Mouse (Mus musculus) heart, adult 2 months (tissue): ENCODE results near the gene Ndufa6. TPM values are rescaled to one million over a fixed set of nuclear protein-coding genes. Genes with fewer than 3 reads are reported as not detected.

ENCODE experiments used
- DNase-seq, 2 experiments: peaks; one replicate each; pipeline ENCODE4 v3.0.0; 2021
- H3K27ac ChIP-seq: fragments of 200-600 bp; 2 replicates; pipeline ENCODE4 v1.8.1; 2022
- H3K27me3 ChIP-seq: fragments of 200-500 bp; 2 replicates; pipeline ENCODE4 v1.6.1; 2012; ENCODE audit warnings: mild to moderate bottlenecking, low read length, inconsistent platforms, mixed read lengths; ENCODE audit not compliant: control insufficient read depth, insufficient read depth
- H3K36me3 ChIP-seq: fragments of 200-500 bp; 2 replicates; pipeline ENCODE4 v1.6.1; 2012; ENCODE audit warnings: low read length, inconsistent platforms; ENCODE audit not compliant: control insufficient read depth, insufficient read depth
- H3K4me1 ChIP-seq: fragments of 200-500 bp; 2 replicates; pipeline ENCODE4 v1.6.1; 2011; ENCODE audit warnings: low read length; ENCODE audit not compliant: control insufficient read depth, insufficient read depth
- H3K4me3 ChIP-seq: fragments of 200-600 bp; 2 replicates; pipeline ENCODE4 v1.8.1; 2022
- H3K79me2 ChIP-seq: fragments of 200-500 bp; replicated peaks from 2 replicates; pipeline ENCODE4 v1.6.1; 2012; ENCODE audit warnings: mild to moderate bottlenecking, inconsistent platforms, low read length, moderate library complexity, mixed read lengths; ENCODE audit not compliant: control insufficient read depth, insufficient read depth
- H3K9ac ChIP-seq: fragments of 200-500 bp; 2 replicates; pipeline ENCODE4 v1.6.1; 2012; ENCODE audit warnings: low read depth, mild to moderate bottlenecking, control low read depth, inconsistent platforms, low read length, mixed read lengths
- CTCF ChIP-seq: fragments of 200-600 bp; IDR thresholded peaks from 2 replicates; pipeline ENCODE4 v1.8.1; 2022; ENCODE audit warnings: antibody characterized with exemption, mild to moderate bottlenecking, moderate library complexity
- EP300 ChIP-seq: fragments of 200-500 bp; IDR thresholded peaks from 2 replicates; pipeline ENCODE4 v1.6.1; 2011; ENCODE audit warnings: low read depth, low read length, control low read depth; ENCODE audit not compliant: insufficient read depth
- POLR2A ChIP-seq: fragments of 200-500 bp; IDR thresholded peaks from 2 replicates; pipeline ENCODE4 v1.6.1; 2011; ENCODE audit warnings: mild to moderate bottlenecking, low read depth, low read length, control low read depth; ENCODE audit not compliant: insufficient read depth
- WGBS: fragments of 180-500 bp; shearing (Covaris S2); methylation state at CpG from one replicate; pipeline ENCODE4 v1.1.7; 2018; 5-methylcytosine and 5-hydroxymethylcytosine counted together
- intact Hi-C: fragments of 180-260 bp; cut with DNase I; formaldehyde crosslinking; loops from one replicate; pipeline ENCODE4 v1.15.1; 2025
- polyA plus RNA-seq: library from polyadenylated mRNA; depleted of rRNA; stranded (reverse); fragments of >200 nt; gene quantifications from 2 replicates; pipeline ENCODE4 v1.2.3, GENCODE M21; 2012
- total RNA-seq, 2 experiments: library from RNA; stranded (reverse); gene quantifications; 2 replicates each; pipeline ENCODE4 v1.2.3; 2021

Gene Ndufa6
- total and polyA plus RNA-seq, 3 experiments, result 609 to 775 (median 659) TPM

GRCm38 (mm10) chr15:82338593-82339112 is 15.5 kb downstream of the Ndufa6 start, which contains the start of the genes Naga, Pheta2 and Smdt1:
Naga (minus strand) TSS chr15:82338925.
Pheta2 (plus strand) TSS chr15:82338942.
Smdt1 (plus strand) TSS chr15:82338959.
- DNase-seq, result peak; percentile 98 to 99
- peaks cover 7% of the 10 kb centered on the region for H3K4me1 ChIP-seq
- intact Hi-C loops, result loop anchor here (5.0 kb wide), 1 partner anchor 71 kb away; no protein-coding TSS in a partner anchor
- H3K27me3 ChIP-seq, result no peaks in the 10 kb centered on the region
- no peaks in the 10 kb centered on the region for H3K36me3 ChIP-seq
- H3K9ac ChIP-seq, result peak within 1 kb of the TSS; percentile 69
- H3K4me3 ChIP-seq, result peak within 1 kb of the TSS; percentile 72
- TF ChIP-seq CTCF (peak; percentile 42), POLR2A (peak; percentile 70), EP300 (0 out of 2 replicates have a peak, but pooled peaks have one; percentile 13)
- WGBS, result under 1% methylated on average over 41 of the region's 41 CpGs
- H3K79me2 ChIP-seq, result no peaks in the 10 kb centered on the region
- peak within 1 kb of the TSS; percentile 81 for H3K27ac ChIP-seq

GRCm38 (mm10) chr15:82337875-82338274 is 16.2 kb downstream of the Ndufa6 start:
- Histone ChIP-seq H3K9ac (peak overlapping the region; percentile 56; the same call in 1 of the 2 replicates), H3K27me3 (no peaks in the 10 kb centered on the region), H3K4me3 (peak overlapping the region; percentile 72), H3K36me3 (no peaks in the 10 kb centered on the region), H3K79me2 (no peaks in the 10 kb centered on the region), H3K27ac (peak overlapping the region; percentile 81), H3K4me1 (peaks cover 7% of the 10 kb centered on the region)
- TF ChIP-seq EP300 (no peak), POLR2A (no peak), CTCF (no peak)
- no peak for DNase-seq
- WGBS, result 18% methylated on average over 4 of the region's 4 CpGs
- intact Hi-C loops, result loop anchor here (5.0 kb wide), 1 partner anchor 71 kb away; no protein-coding TSS in a partner anchor

DNA sequence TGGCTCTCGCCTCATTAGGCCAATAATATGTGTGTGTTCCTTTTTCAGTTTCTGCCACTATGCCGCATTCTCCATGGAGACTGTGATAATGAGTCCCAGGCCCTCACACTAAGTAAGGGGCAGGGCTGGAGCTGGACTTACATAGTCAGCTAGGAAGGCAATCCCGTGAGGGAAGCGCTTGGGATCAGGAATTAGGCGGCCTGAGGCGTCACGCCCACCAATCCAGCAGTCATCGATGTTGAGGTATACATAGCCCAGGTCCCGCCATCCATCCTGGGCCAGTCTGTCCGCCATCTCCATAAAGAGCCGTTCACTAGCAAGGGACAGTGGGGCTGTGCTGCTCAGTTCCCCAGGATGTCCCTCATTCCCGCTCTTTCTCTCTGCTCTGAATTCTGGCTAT is 17.5 kb downstream of the Ndufa6 start:
- WGBS, result 88% methylated on average over 12 of the region's 12 CpGs
- Histone ChIP-seq H3K36me3 (no peaks in the 10 kb centered on the region), H3K4me3 (no peak overlapping the region), H3K27me3 (no peaks in the 10 kb centered on the region), H3K79me2 (no peaks in the 10 kb centered on the region), H3K4me1 (peaks cover 6% of the 10 kb centered on the region), H3K9ac (no peak overlapping the region), H3K27ac (no peak overlapping the region)
- no peak for TF ChIP-seq CTCF
- no peak for TF ChIP-seq POLR2A
- DNase-seq, result no peak
- intact Hi-C loops, result loop anchor here (5.0 kb wide), 1 partner anchor 69 kb away; no protein-coding TSS in a partner anchor

GRCm38 (mm10) chr15:82335194-82335593 is 18.9 kb downstream of the Ndufa6 start:
- TF ChIP-seq CTCF (no peak), POLR2A (no peak), EP300 (no peak)
- 96% methylated on average over 4 of the region's 4 CpGs for WGBS
- intact Hi-C loops, result loop anchor here (5.0 kb wide), 1 partner anchor 68 kb away; no protein-coding TSS in a partner anchor

GRCm38 (mm10) chr15:82325382-82325781 is 28.7 kb downstream of the Ndufa6 start:
- Histone ChIP-seq H3K36me3 (no peaks in the 10 kb centered on the region), H3K4me3 (no peak overlapping the region), H3K79me2 (no peaks in the 10 kb centered on the region), H3K27me3 (no peaks in the 10 kb centered on the region), H3K9ac (no peak overlapping the region), H3K4me1 (no peaks in the 10 kb centered on the region), H3K27ac (no peak overlapping the region)
- WGBS, result 61% methylated on average over 2 of the region's 2 CpGs
- intact Hi-C loops, result no loop called here
- no peak for DNase-seq
- no peak for TF ChIP-seq CTCF
- no peak for TF ChIP-seq POLR2A
- TF ChIP-seq EP300, result no peak

More at GRCm38 (mm10) chr15:82335194-82335593, 18.9 kb downstream of the Ndufa6 start:
- H3K36me3 ChIP-seq, result no peaks in the 10 kb centered on the region
- H3K79me2 ChIP-seq, result no peaks in the 10 kb centered on the region
- no peak overlapping the region for H3K9ac ChIP-seq
- H3K27ac ChIP-seq, result no peak overlapping the region
- H3K4me3 ChIP-seq, result no peak overlapping the region
- peaks cover 4% of the 10 kb centered on the region; the same call in 1 of the 2 replicates for H3K4me1 ChIP-seq
- no peaks in the 10 kb centered on the region for H3K27me3 ChIP-seq
- no peak for DNase-seq

DNA sequence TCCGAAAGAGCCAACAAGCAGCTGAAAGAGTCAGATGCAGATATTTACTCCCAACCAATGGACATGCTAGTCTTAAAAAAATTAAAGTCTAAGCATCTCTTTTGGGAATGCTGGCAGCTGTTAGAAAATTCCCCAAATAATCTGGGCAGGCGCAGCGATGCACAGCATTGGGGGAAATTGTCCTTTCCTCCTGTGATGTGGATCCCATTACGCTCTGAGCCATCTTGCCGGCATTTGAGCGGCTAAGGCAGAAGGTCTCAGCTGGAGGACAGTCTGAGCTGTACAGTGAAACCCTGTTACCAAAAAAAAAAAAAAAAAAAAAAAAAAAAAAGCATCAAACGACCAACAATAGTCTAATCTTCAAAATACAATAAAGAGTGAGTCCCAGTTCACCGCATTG is 31.9 kb downstream of the Ndufa6 start:
- Histone ChIP-seq H3K4me1 (no peaks in the 10 kb centered on the region), H3K79me2 (no peaks in the 10 kb centered on the region), H3K27me3 (no peaks in the 10 kb centered on the region), H3K27ac (no peak overlapping the region), H3K9ac (no peak overlapping the region), H3K36me3 (no peaks in the 10 kb centered on the region), H3K4me3 (no peak overlapping the region)
- 79% methylated on average over 8 of the region's 8 CpGs for WGBS
- TF ChIP-seq EP300 (no peak), CTCF (no peak), POLR2A (no peak)
- intact Hi-C loops, result no loop called here
- no peak for DNase-seq
